Mouse (Mus musculus) ES-Bruce4 (cell line): ENCODE measurements at regions not wholly inside any gene's neighbourhood (a gene's known extent, or its start where the extent isn't known, plus 50 kb on each side); places are given as distances from the start of the nearest gene placed in this dataset.

Source experiments
- H3K27ac ChIP-seq: 2 replicates; pipeline ENCODE4 v1.5.1; 2012; ENCODE audit warnings: low read length, inconsistent platforms; ENCODE audit not compliant: insufficient read depth
- H3K27me3 ChIP-seq: 2 replicates; pipeline ENCODE4 v1.6.1; 2012; ENCODE audit warnings: mild to moderate bottlenecking, low read length, inconsistent platforms; ENCODE audit not compliant: control insufficient read depth, poor library complexity, insufficient read depth, severe bottlenecking
- H3K36me3 ChIP-seq: 2 replicates; pipeline ENCODE4 v1.6.1; 2012; ENCODE audit warnings: inconsistent platforms, mild to moderate bottlenecking, low read length, moderate library complexity; ENCODE audit not compliant: control insufficient read depth, poor library complexity, insufficient read depth, severe bottlenecking
- H3K4me1 ChIP-seq: one replicate; pipeline ENCODE4 v1.8.1; 2011; ENCODE audit warnings: low read length; ENCODE audit not compliant: control insufficient read depth, insufficient read depth
- H3K4me3 ChIP-seq: 2 replicates; pipeline ENCODE4 v1.5.1; 2011; ENCODE audit warnings: low read depth, mild to moderate bottlenecking, low read length
- H3K9ac ChIP-seq: 2 replicates; pipeline ENCODE4 v1.6.1; 2012; ENCODE audit warnings: low read depth, mild to moderate bottlenecking, inconsistent platforms; ENCODE audit not compliant: poor library complexity, severe bottlenecking
- H3K9me3 ChIP-seq: replicated peaks from 2 replicates; pipeline ENCODE4 v1.6.1; 2012; ENCODE audit warnings: mild to moderate bottlenecking, low read length, inconsistent platforms; ENCODE audit not compliant: control insufficient read depth, poor library complexity, insufficient read depth, severe bottlenecking
- CTCF ChIP-seq: IDR thresholded peaks from one replicate; pipeline ENCODE4 v1.8.1; 2011; ENCODE audit warnings: low read depth, low read length
- EP300 ChIP-seq: IDR thresholded peaks from 2 replicates; pipeline ENCODE4 v1.6.1; 2011; ENCODE audit warnings: low read depth, low read length; ENCODE audit not compliant: insufficient read depth
- POLR2A ChIP-seq: IDR thresholded peaks from one replicate; pipeline ENCODE4 v1.8.1; 2011; ENCODE audit warnings: low read length; ENCODE audit not compliant: insufficient read depth

GRCm38 (mm10) chr13:107141209-107141608, 119.3 kb upstream of the Kif2a start:
- TF ChIP-seq EP300 (no peak), CTCF (no peak), POLR2A (no peak)
- Histone ChIP-seq H3K4me1 (no peaks in the 10 kb centered on the region), H3K9ac (no peak overlapping the region), H3K36me3 (no peaks in the 10 kb centered on the region), H3K4me3 (no peak overlapping the region), H3K27ac (no peak overlapping the region), H3K27me3 (no peaks in the 10 kb centered on the region), H3K9me3 (no peaks in the 10 kb centered on the region)

- no peaks in the 10 kb centered on the region for H3K9me3 ChIP-seq
- no peak overlapping the region for H3K9ac ChIP-seq
- H3K4me1 ChIP-seq, result peaks cover 2% of the 10 kb centered on the region
- H3K36me3 ChIP-seq, result no peaks in the 10 kb centered on the region
- no peak for TF ChIP-seq CTCF
- TF ChIP-seq EP300, result no peak
- TF ChIP-seq POLR2A, result no peak
- no peak overlapping the region for H3K27ac ChIP-seq
- H3K4me3 ChIP-seq, result no peak overlapping the region
- H3K27me3 ChIP-seq, result no peaks in the 10 kb centered on the region; the same call in 1 of the 2 replicates
Measured at GRCm38 (mm10) chr13:107134125-107134524, 112.2 kb upstream of the Kif2a start.

- no peak overlapping the region for H3K9ac ChIP-seq
Measured at GRCm38 (mm10) chr13:107126636-107127035, 104.7 kb upstream of the Kif2a start.

GRCm38 (mm10) chr13:107124130-107124668, 102.3 kb upstream of the Kif2a start:
- TF ChIP-seq EP300, result no peak
- H3K4me1 ChIP-seq, result no peaks in the 10 kb centered on the region
- H3K9me3 ChIP-seq, result no peaks in the 10 kb centered on the region
- no peak overlapping the region for H3K27ac ChIP-seq
- H3K27me3 ChIP-seq, result no peaks in the 10 kb centered on the region
- no peak overlapping the region for H3K9ac ChIP-seq
- no peak overlapping the region for H3K4me3 ChIP-seq
- H3K36me3 ChIP-seq, result no peaks in the 10 kb centered on the region

More at GRCm38 (mm10) chr13:107126636-107127035, 104.7 kb upstream of the Kif2a start:
- Histone ChIP-seq H3K36me3 (no peaks in the 10 kb centered on the region), H3K9me3 (no peaks in the 10 kb centered on the region), H3K4me1 (no peaks in the 10 kb centered on the region), H3K27ac (no peak overlapping the region), H3K4me3 (no peak overlapping the region), H3K27me3 (no peaks in the 10 kb centered on the region; the same call in 1 of the 2 replicates)
- no peak for TF ChIP-seq POLR2A
- TF ChIP-seq EP300, result no peak
- TF ChIP-seq CTCF, result no peak

- H3K9me3 ChIP-seq, result no peaks in the 10 kb centered on the region; the same call in 1 of the 2 replicates
- no peaks in the 10 kb centered on the region for H3K4me1 ChIP-seq
- no peaks in the 10 kb centered on the region for H3K27me3 ChIP-seq
- no peak overlapping the region for H3K27ac ChIP-seq
- TF ChIP-seq EP300, result no peak
- TF ChIP-seq CTCF, result peak; percentile 52
- TF ChIP-seq POLR2A, result no peak
- H3K4me3 ChIP-seq, result no peak overlapping the region
- H3K9ac ChIP-seq, result no peak overlapping the region
- H3K36me3 ChIP-seq, result no peaks in the 10 kb centered on the region
Measured at GRCm38 (mm10) chr13:107113949-107114690, 92.2 kb upstream of the Kif2a start.

GRCm38 (mm10) chr13:107108045-107108444, 86.1 kb upstream of the Kif2a start:
- Histone ChIP-seq H3K36me3 (no peaks in the 10 kb centered on the region), H3K9ac (no peak overlapping the region), H3K27ac (no peak overlapping the region), H3K27me3 (no peaks in the 10 kb centered on the region), H3K4me3 (no peak overlapping the region), H3K9me3 (no peaks in the 10 kb centered on the region; the same call in 1 of the 2 replicates), H3K4me1 (no peaks in the 10 kb centered on the region)
- TF ChIP-seq EP300, result no peak
- no peak for TF ChIP-seq CTCF
- TF ChIP-seq POLR2A, result no peak
